Mouse (Mus musculus) intestine, postnatal 0 days (tissue): ENCODE measurements at regions not wholly inside any gene's neighbourhood (a gene's known extent, or its start where the extent isn't known, plus 50 kb on each side); places are given as distances from the start of the nearest gene placed in this dataset.

Experiments
- ATAC-seq: fragments of 200-750 bp; cut with Nextera tagmentation; 2 replicates; pipeline ENCODE4 v1.8.0; 2017; ENCODE audit warnings: mild to moderate bottlenecking, moderate TSS enrichment, moderate library complexity
- H3K27ac ChIP-seq: fragments of 300-500 bp; sonication (generic); 2 replicates; pipeline ENCODE4 v1.5.1; 2014; ENCODE audit warnings: mild to moderate bottlenecking, low read depth, low read length, moderate library complexity
- H3K27me3 ChIP-seq: fragments of 300-500 bp; sonication (generic); replicated peaks from 2 replicates; pipeline ENCODE4 v1.6.1; 2014; ENCODE audit warnings: low read length, mixed read lengths; ENCODE audit not compliant: control insufficient read depth, insufficient read depth
- H3K36me3 ChIP-seq: fragments of 300-500 bp; sonication (generic); 2 replicates; pipeline ENCODE4 v1.6.1; 2014; ENCODE audit warnings: mild to moderate bottlenecking, moderate library complexity; ENCODE audit not compliant: control insufficient read depth, insufficient read depth
- H3K4me1 ChIP-seq: fragments of 300-500 bp; sonication (generic); replicated peaks from 2 replicates; pipeline ENCODE4 v1.6.1; 2014; ENCODE audit warnings: antibody characterized with exemption, low read length, mixed read lengths; ENCODE audit not compliant: control insufficient read depth, insufficient read depth
- H3K4me2 ChIP-seq: fragments of 300-500 bp; sonication (generic); replicated peaks from 2 replicates; pipeline ENCODE4 v1.6.1; 2014; ENCODE audit warnings: low read depth, mild to moderate bottlenecking, moderate library complexity
- H3K4me3 ChIP-seq: fragments of 300-500 bp; sonication (generic); 2 replicates; pipeline ENCODE4 v1.5.1; 2014; ENCODE audit warnings: low read depth, low read length
- H3K9ac ChIP-seq: fragments of 300-500 bp; sonication (generic); 2 replicates; pipeline ENCODE4 v1.6.1; 2014; ENCODE audit warnings: mild to moderate bottlenecking, low read depth, low read length
- H3K9me3 ChIP-seq: fragments of 300-500 bp; sonication (generic); 2 replicates; pipeline ENCODE4 v1.6.1; 2016; ENCODE audit warnings: mixed run types; ENCODE audit not compliant: control insufficient read depth
- CTCF ChIP-seq: sonication (generic); IDR thresholded peaks from 2 replicates; pipeline ENCODE4 v1.5.1; 2016; ENCODE audit warnings: low read depth, mild to moderate bottlenecking, control low read depth, antibody characterized with exemption, moderate library complexity
- WGBS: fragments of 180-500 bp; shearing (Covaris S2); extraction: QIAGEN DNeasy Blood & Tissue Kit; methylation state at CpG from one replicate; pipeline ENCODE4 v1.1.7; 2014; 5-methylcytosine and 5-hydroxymethylcytosine counted together

GRCm38 (mm10) chr17:49208315-49208820, 219.8 kb upstream of the Mocs1 start:
- Histone ChIP-seq H3K4me3 (no peak overlapping the region), H3K4me1 (no peaks in the 10 kb centered on the region), H3K27me3 (no peaks in the 10 kb centered on the region), H3K36me3 (no peaks in the 10 kb centered on the region), H3K4me2 (no peak overlapping the region), H3K27ac (no peak overlapping the region), H3K9ac (no peak overlapping the region), H3K9me3 (no peaks in the 10 kb centered on the region)
- 69% methylated on average over 10 of the region's 10 CpGs for WGBS
- peak; percentile 43 for TF ChIP-seq CTCF
- no peak for ATAC-seq

GRCm38 (mm10) chr17:49212918-49213317, 215.2 kb upstream of the Mocs1 start:
- H3K9me3 ChIP-seq, result no peaks in the 10 kb centered on the region
- ATAC-seq, result no peak
- no peak overlapping the region for H3K4me3 ChIP-seq
- no peaks in the 10 kb centered on the region for H3K4me1 ChIP-seq
- TF ChIP-seq CTCF, result no peak
- no peaks in the 10 kb centered on the region for H3K27me3 ChIP-seq
- no peak overlapping the region for H3K27ac ChIP-seq
- H3K4me2 ChIP-seq, result no peak overlapping the region
- no peak overlapping the region for H3K9ac ChIP-seq
- WGBS, result 87% methylated on average over 13 of the region's 13 CpGs
- H3K36me3 ChIP-seq, result no peaks in the 10 kb centered on the region

GRCm38 (mm10) chr17:49215281-49215680, 212.9 kb upstream of the Mocs1 start:
- Histone ChIP-seq H3K4me3 (no peak overlapping the region), H3K9me3 (no peaks in the 10 kb centered on the region), H3K4me1 (no peaks in the 10 kb centered on the region), H3K27ac (no peak overlapping the region), H3K9ac (no peak overlapping the region), H3K27me3 (no peaks in the 10 kb centered on the region), H3K4me2 (no peak overlapping the region), H3K36me3 (no peaks in the 10 kb centered on the region)
- 75% methylated on average over 8 of the region's 8 CpGs for WGBS
- ATAC-seq, result no peak
- TF ChIP-seq CTCF, result no peak

- Histone ChIP-seq H3K9me3 (no peaks in the 10 kb centered on the region), H3K9ac (no peak overlapping the region), H3K36me3 (no peaks in the 10 kb centered on the region), H3K4me2 (no peak overlapping the region), H3K4me3 (no peak overlapping the region), H3K4me1 (no peaks in the 10 kb centered on the region), H3K27ac (no peak overlapping the region), H3K27me3 (no peaks in the 10 kb centered on the region)
- no peak for TF ChIP-seq CTCF
- no peak for ATAC-seq
- 77% methylated on average over 4 of the region's 4 CpGs for WGBS
These were observed 208.5 kb upstream of the Mocs1 start for GRCm38 (mm10) chr17:49219512-49220197.

GRCm38 (mm10) chr17:49223212-49223611, 204.9 kb upstream of the Mocs1 start:
- no peak for ATAC-seq
- H3K27me3 ChIP-seq, result no peaks in the 10 kb centered on the region
- no peak overlapping the region for H3K27ac ChIP-seq
- no peak for TF ChIP-seq CTCF
- H3K4me3 ChIP-seq, result no peak overlapping the region
- H3K4me1 ChIP-seq, result no peaks in the 10 kb centered on the region
- 77% methylated on average over 7 of the region's 7 CpGs for WGBS
- no peaks in the 10 kb centered on the region for H3K9me3 ChIP-seq
- no peak overlapping the region for H3K9ac ChIP-seq
- H3K4me2 ChIP-seq, result no peak overlapping the region
- H3K36me3 ChIP-seq, result no peaks in the 10 kb centered on the region

GRCm38 (mm10) chr17:49223651-49224050, 204.5 kb upstream of the Mocs1 start:
- H3K9ac ChIP-seq, result no peak overlapping the region
- H3K27ac ChIP-seq, result no peak overlapping the region
- no peak for TF ChIP-seq CTCF
- H3K9me3 ChIP-seq, result no peaks in the 10 kb centered on the region
- WGBS, result 56% methylated on average over 2 of the region's 2 CpGs
- ATAC-seq, result no peak
- H3K4me2 ChIP-seq, result no peak overlapping the region
- H3K4me3 ChIP-seq, result no peak overlapping the region
- no peaks in the 10 kb centered on the region for H3K4me1 ChIP-seq
- no peaks in the 10 kb centered on the region for H3K36me3 ChIP-seq
- no peaks in the 10 kb centered on the region for H3K27me3 ChIP-seq
